Mouse (Mus musculus): Measurements from ENCODE around the gene Itk. TPM values are rescaled to one million over a fixed set of nuclear protein-coding genes. Genes with fewer than 3 reads are reported as not detected.

Itk gene
- polyA plus RNA-seq, 1 experiment from 2014 or later: not detected

DNA sequence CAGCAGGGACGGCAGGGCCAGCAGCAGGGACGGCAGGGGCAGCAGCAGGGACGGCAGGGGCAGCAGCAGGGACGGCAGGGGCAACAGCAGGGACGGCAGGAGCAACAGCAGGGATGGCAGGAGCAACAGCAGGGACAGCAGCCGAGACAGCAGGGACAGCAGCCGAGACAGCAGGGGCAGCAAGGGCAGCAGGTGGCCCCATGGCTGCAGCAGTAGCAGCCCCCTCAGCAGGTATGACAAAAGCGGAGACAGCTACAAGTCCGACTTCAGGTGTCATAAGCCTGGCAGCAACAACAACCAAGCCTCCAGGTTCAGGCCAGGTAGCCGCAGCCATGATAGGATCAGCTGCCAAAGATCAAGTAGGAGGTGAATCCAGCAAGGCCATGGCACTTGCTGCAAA is 17.4 kb upstream of the Itk start:
- Histone ChIP-seq H3K27ac (replicated peaks) (no peak overlapping the region), H3K4me1 (no peaks in the 10 kb centered on the region), H3K9ac (replicated peaks) (no peak overlapping the region), H3K9me3 (no peaks in the 10 kb centered on the region), H3K36me3 (no peaks in the 10 kb centered on the region), H3K27me3 (no peaks in the 10 kb centered on the region), H3K4me2 (replicated peaks) (no peak overlapping the region), H3K4me3 (no peak overlapping the region)
- WGBS: 34% methylated on average over 10 of the region's 10 CpGs
- ATAC-seq (replicated peaks): no peak

DNA sequence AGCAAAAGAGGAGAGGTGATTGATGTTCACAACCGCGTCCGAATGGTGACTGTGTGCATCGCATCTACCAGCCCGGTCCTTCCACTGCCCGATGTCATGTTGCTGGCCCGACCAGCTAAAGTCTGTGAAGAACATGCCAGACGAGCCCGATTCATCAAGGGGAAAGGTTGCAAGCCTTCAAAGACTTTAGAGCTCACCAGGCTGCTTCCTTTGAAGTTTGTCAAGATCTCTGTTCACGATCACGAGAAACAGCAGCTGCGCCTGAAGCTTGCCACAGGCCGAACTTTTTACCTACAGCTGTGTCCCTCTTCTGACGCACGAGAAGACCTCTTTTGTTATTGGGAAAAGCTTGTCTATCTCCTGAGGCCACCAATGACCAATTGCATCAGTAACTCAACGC is 15.7 kb upstream of the Itk start:
- no peak overlapping the region for H3K27ac ChIP-seq (replicated peaks)
- WGBS: 92% methylated on average over 16 of the region's 16 CpGs
- H3K36me3 ChIP-seq: no peaks in the 10 kb centered on the region
- no peaks in the 10 kb centered on the region for H3K9me3 ChIP-seq
- H3K4me3 ChIP-seq: no peak overlapping the region
- no peaks in the 10 kb centered on the region for H3K4me1 ChIP-seq
- ATAC-seq (replicated peaks): no peak
- H3K27me3 ChIP-seq: no peaks in the 10 kb centered on the region
- H3K4me2 ChIP-seq (replicated peaks): no peak overlapping the region
- no peak overlapping the region for H3K9ac ChIP-seq (replicated peaks)

DNA sequence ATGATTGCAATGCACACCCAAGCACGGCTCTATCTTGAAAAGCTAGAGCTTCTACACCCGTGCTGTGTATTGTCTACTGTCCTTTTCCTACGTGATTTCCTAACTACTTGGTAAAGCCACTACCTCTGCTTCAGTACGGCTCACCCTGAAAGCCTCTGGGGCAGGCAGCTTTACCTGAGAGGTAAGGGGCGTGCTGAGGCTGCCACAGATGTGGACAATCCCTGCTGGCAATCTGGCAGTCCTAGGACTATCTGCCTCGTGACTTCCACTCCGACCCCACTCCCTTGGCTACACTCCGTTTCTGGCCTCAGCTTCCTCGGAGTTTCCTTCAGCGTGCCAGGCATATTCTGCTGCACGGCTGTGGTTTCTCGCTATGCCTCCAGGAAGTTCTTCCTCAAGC is 12.2 kb upstream of the Itk start:
- H3K9me3 ChIP-seq: no peaks in the 10 kb centered on the region
- H3K36me3 ChIP-seq: no peaks in the 10 kb centered on the region
- H3K9ac ChIP-seq (replicated peaks): no peak overlapping the region
- H3K4me2 ChIP-seq (replicated peaks): no peak overlapping the region
- 85% methylated on average over 12 of the region's 12 CpGs for WGBS
- no peak overlapping the region for H3K4me3 ChIP-seq
- no peak overlapping the region for H3K27ac ChIP-seq (replicated peaks)
- no peaks in the 10 kb centered on the region for H3K27me3 ChIP-seq
- no peaks in the 10 kb centered on the region for H3K4me1 ChIP-seq
- no peak for ATAC-seq (replicated peaks)

DNA sequence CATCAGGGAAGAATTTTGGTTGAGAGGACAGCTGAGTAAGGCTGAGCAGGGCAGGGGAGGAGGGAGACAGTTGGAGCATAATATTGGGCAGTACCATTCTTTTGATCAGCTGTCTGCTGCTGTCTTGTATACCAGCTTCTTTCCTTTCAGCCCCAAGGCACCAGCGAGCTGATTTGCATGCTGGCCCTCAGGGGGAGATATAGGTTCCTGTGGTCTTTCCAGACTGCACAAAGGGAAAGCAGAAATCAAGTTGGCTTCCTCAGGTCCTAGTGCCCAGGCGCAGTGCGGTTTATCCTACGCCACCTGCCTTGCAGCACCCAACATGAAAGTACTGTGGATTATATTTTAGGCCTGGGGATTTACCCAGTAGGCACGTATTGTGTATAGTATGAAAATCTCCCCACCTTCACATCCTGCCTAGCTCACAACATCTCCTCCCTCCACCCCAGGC is 9.6 kb upstream of the Itk start:
- Histone ChIP-seq H3K27ac (replicated peaks) (no peak overlapping the region), H3K4me3 (no peak overlapping the region), H3K9ac (replicated peaks) (no peak overlapping the region), H3K4me2 (replicated peaks) (no peak overlapping the region), H3K36me3 (no peaks in the 10 kb centered on the region), H3K27me3 (no peaks in the 10 kb centered on the region), H3K4me1 (no peaks in the 10 kb centered on the region), H3K9me3 (no peaks in the 10 kb centered on the region)
- 69% methylated on average over 5 of the region's 5 CpGs for WGBS
- ATAC-seq (replicated peaks): no peak

DNA sequence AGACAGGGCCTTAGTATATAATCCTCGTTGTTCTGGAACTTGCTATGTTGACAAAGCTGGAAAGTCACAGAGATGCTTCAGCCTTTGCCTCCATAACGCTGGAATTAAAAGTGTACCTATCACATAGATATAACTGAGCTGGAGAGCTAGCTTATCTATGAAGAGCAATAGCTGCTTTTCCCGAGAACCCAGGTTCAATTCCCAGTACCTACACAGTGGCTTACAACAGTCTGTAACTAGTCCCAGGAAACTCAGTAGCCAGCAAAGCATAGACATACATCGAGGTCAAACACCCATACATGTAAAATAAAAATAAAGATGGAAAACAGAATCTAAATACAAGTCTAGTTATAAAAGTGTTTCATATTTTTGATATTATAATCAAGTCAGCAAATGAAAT is 9.2 kb upstream of the Itk start:
- 85% methylated on average over 4 of the region's 4 CpGs for WGBS

DNA sequence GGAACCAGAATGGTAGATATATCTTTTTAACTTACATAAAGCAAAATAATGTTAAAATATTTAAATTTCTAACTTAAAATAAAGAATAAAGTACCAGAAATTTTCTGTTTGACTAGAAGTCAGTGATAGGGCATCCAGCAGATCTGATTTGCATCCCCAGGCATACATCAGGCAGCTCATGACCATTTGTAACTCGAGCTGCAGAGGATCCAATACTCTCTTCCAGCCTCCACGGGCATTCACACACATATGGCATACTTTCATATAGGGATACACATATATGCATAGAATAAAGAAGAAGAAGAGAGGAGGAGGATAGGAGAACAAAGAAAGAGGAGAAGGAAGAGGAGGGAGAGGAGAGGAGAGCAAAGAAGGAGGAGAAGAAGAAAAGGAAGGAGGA is 8.6 kb upstream of the Itk start:
- no peaks in the 10 kb centered on the region for H3K4me1 ChIP-seq
- no peaks in the 10 kb centered on the region for H3K9me3 ChIP-seq
- no peak overlapping the region for H3K4me2 ChIP-seq (replicated peaks)
- no peak for ATAC-seq (replicated peaks)
- no peaks in the 10 kb centered on the region for H3K36me3 ChIP-seq
- H3K4me3 ChIP-seq: no peak overlapping the region
- H3K9ac ChIP-seq (replicated peaks): no peak overlapping the region
- 52% methylated on average over 2 of the region's 2 CpGs for WGBS
- H3K27me3 ChIP-seq: no peaks in the 10 kb centered on the region
- H3K27ac ChIP-seq (replicated peaks): no peak overlapping the region

More for the DNA sequence above, 9.2 kb upstream of the Itk start:
- Histone ChIP-seq H3K4me2 (replicated peaks) (no peak overlapping the region), H3K9me3 (no peaks in the 10 kb centered on the region), H3K27me3 (no peaks in the 10 kb centered on the region), H3K9ac (replicated peaks) (no peak overlapping the region), H3K27ac (replicated peaks) (no peak overlapping the region), H3K4me1 (no peaks in the 10 kb centered on the region), H3K4me3 (no peak overlapping the region), H3K36me3 (no peaks in the 10 kb centered on the region)
- ATAC-seq (replicated peaks): no peak

DNA sequence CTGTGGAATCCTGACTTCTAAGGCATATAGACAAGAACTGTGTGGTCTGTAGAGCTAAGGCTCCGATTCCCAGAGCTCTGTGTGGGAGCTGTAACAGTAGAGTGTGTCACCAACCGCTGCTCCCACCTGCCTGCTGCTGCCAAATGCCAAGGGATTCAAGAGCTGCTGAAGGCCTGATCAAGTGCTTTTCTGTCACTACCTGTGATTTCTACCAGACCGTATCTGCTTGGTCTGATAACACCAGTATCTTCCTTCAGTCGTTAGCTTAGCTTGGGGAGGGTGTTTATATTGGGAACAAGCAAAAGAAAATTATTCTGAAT is 7.5 kb upstream of the Itk start:
- Histone ChIP-seq H3K4me1 (no peaks in the 10 kb centered on the region), H3K36me3 (no peaks in the 10 kb centered on the region), H3K9me3 (no peaks in the 10 kb centered on the region), H3K4me2 (replicated peaks) (no peak overlapping the region), H3K27ac (replicated peaks) (no peak overlapping the region), H3K4me3 (no peak overlapping the region), H3K27me3 (no peaks in the 10 kb centered on the region), H3K9ac (replicated peaks) (no peak overlapping the region)
- ATAC-seq (replicated peaks): no peak
- WGBS: 89% methylated on average over 4 of the region's 4 CpGs

DNA sequence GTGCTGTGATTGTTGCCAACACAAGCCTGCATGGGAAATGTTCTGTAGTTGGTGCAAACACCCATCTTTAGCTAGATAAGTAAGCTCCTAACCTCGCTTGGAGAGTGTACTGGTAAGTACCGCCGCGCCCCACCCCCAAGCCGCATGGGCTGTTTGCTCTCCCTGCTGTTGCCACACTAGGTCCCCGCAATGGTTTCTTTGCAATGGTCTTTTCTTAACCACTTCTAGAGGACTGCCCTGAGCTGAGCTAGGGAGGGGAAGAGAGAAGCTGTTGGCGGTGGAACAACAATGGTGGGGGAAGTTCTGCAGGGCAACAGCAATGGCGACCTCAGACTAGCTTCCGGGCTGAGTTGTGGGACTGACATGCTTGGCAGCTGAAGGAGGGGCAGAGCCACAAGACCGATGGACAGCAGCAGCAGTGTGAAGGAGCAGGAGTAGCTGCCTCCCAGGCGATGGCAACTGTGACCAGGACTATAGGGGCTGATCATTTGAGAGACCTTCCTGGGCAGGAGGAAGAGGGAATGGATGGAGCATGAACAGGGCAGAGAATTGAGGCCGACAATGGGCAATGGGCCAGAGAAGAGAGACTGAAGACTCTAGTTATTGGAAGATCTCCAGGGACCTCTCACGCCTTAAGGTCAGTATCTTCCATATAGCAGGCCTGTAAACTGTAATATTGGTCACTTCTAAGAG is 7.0 kb upstream of the Itk start, which contains the start of gene Fam71b:
Gene Fam71b (plus strand): TSS at position 393 of the 693 bp plus-strand sequence.
- no peak within 1 kb of the TSS for H3K9ac ChIP-seq (replicated peaks)
- no peaks in the 10 kb centered on the region for H3K36me3 ChIP-seq
- H3K4me2 ChIP-seq (replicated peaks): no peak within 1 kb of the TSS
- H3K27me3 ChIP-seq: no peaks in the 10 kb centered on the region
- WGBS: 84% methylated on average over 13 of the region's 13 CpGs
- no peaks in the 10 kb centered on the region for H3K4me1 ChIP-seq
- no peak for ATAC-seq (replicated peaks)
- H3K9me3 ChIP-seq: no peaks in the 10 kb centered on the region
- H3K27ac ChIP-seq (replicated peaks): no peak within 1 kb of the TSS
- no peak within 1 kb of the TSS for H3K4me3 ChIP-seq

DNA sequence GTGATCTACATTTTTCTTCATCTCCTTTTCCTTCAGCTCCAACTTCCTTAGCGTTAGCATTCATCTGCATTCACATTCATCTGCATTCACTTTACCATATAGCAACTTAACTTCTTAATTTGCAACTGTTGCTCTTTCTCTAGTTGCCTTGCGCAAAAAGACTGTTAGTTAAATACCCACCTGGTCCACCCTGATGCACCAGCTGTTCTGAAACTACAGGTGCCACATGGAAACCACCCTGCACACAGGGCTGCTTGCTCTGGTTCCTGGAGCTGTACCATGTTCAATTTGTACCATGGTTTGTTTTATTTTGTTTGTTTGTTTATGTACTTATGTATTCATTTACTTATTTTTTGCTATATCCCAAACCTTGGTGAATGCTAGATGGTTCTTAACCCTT is 6.4 kb upstream of the Itk start:
- no peak overlapping the region for H3K4me3 ChIP-seq
- H3K9ac ChIP-seq (replicated peaks): no peak overlapping the region
- WGBS: 90% methylated on average over 2 of the region's 2 CpGs
- no peaks in the 10 kb centered on the region for H3K27me3 ChIP-seq
- H3K9me3 ChIP-seq: no peaks in the 10 kb centered on the region
- ATAC-seq (replicated peaks): no peak
- no peaks in the 10 kb centered on the region for H3K36me3 ChIP-seq
- H3K27ac ChIP-seq (replicated peaks): no peak overlapping the region
- H3K4me2 ChIP-seq (replicated peaks): no peak overlapping the region
- no peaks in the 10 kb centered on the region for H3K4me1 ChIP-seq

DNA sequence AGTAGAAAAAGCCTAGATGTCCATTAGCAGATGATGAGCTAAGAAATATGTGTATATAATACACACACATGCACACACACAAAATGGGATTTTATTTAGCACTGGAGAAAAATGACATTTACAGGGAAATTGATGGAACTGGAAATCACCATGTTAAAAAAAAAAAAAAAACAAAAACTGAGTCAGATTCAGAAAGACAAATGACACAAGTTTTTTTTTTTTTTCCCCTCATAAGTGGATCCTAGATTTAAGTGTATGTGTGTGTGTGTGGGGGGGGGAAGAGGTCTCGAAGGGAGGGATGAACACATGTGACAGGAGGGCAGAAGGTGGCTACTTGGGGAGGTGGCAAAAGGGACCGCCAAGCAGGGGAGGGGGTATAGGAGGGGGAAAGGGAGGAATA is 5.8 kb upstream of the Itk start:
- H3K4me3 ChIP-seq: no peak overlapping the region
- H3K9ac ChIP-seq (replicated peaks): no peak overlapping the region
- no peak overlapping the region for H3K27ac ChIP-seq (replicated peaks)
- no peak for ATAC-seq (replicated peaks)
- no peaks in the 10 kb centered on the region for H3K36me3 ChIP-seq
- no peaks in the 10 kb centered on the region for H3K9me3 ChIP-seq
- H3K4me1 ChIP-seq: no peaks in the 10 kb centered on the region
- WGBS: 77% methylated on average over 2 of the region's 2 CpGs
- H3K27me3 ChIP-seq: no peaks in the 10 kb centered on the region
- H3K4me2 ChIP-seq (replicated peaks): no peak overlapping the region

DNA sequence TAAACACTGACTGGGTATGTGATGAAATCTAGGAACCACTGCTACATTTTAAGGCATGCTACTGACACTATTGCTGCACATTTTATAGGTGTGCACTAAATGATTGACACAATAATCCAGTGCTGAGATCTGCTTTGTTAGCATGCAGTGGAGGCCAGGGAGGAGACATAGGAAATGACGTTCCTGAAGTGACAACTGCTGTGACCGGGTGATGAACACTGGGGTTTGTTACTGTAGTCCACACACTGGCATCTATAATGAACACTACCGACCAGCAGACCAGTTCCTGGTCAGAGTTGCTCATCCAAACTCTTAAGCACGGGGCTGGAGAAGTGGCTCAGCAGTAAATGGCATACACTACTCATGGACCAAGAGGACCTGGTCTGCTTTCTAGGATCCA is 4.1 kb upstream of the Itk start:
- H3K36me3 ChIP-seq: no peaks in the 10 kb centered on the region
- no peaks in the 10 kb centered on the region for H3K27me3 ChIP-seq
- no peak overlapping the region for H3K4me3 ChIP-seq
- H3K27ac ChIP-seq (replicated peaks): no peak overlapping the region
- H3K4me1 ChIP-seq: no peaks in the 10 kb centered on the region
- 79% methylated on average over 4 of the region's 4 CpGs for WGBS
- no peaks in the 10 kb centered on the region for H3K9me3 ChIP-seq
- H3K9ac ChIP-seq (replicated peaks): no peak overlapping the region
- H3K4me2 ChIP-seq (replicated peaks): no peak overlapping the region
- ATAC-seq (replicated peaks): no peak

DNA sequence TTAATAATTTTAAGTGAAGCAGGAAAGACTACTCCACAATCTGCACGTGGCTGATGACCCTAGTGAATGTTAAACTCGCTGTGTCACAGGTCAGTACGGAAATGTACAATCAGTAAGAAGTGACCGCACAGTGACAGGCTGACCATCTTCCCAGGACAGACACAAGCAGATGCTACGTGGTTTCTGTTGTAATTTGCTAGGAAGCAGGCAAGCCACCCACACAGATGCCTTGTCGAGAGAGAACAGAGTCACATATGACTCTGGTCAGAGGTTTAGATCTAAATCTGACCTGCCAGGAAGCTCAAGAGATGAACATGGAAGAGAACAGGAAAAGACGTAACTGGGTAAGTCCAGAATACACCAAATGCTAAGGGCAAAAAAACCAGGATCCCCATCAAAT is 3.6 kb upstream of the Itk start:
- no peak overlapping the region for H3K9ac ChIP-seq (replicated peaks)
- H3K9me3 ChIP-seq: no peaks in the 10 kb centered on the region
- no peaks in the 10 kb centered on the region for H3K4me1 ChIP-seq
- no peak for ATAC-seq (replicated peaks)
- no peak overlapping the region for H3K27ac ChIP-seq (replicated peaks)
- no peaks in the 10 kb centered on the region for H3K27me3 ChIP-seq
- no peak overlapping the region for H3K4me2 ChIP-seq (replicated peaks)
- H3K4me3 ChIP-seq: no peak overlapping the region
- 91% methylated on average over 7 of the region's 7 CpGs for WGBS
- H3K36me3 ChIP-seq: no peaks in the 10 kb centered on the region

DNA sequence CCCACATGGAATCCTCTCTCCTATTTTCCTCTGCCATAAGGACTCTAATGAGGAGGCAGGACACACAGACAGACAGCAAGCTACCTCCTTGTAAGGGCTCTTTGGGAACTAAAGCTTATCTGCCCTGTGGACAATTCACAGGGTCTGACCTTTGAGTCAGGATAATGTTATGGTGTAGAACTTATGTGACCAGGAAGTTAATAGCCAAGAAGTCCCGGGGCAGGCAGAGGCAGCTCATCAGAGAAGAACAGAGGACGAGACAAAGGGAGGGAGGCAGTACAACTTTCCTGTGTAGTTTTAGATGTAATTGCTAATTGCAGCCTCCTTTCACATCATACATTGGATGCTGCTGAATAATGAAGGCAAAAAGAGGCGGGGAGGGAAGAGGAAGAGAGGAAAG is 1.3 kb upstream of the Itk start:
- 27% methylated on average over 3 of the region's 3 CpGs for WGBS
- Histone ChIP-seq H3K9ac (replicated peaks) (no peak overlapping the region), H3K9me3 (no peaks in the 10 kb centered on the region), H3K4me2 (replicated peaks) (no peak overlapping the region), H3K36me3 (no peaks in the 10 kb centered on the region), H3K27ac (replicated peaks) (no peak overlapping the region), H3K4me3 (no peak overlapping the region), H3K4me1 (no peaks in the 10 kb centered on the region), H3K27me3 (no peaks in the 10 kb centered on the region)
- no peak for ATAC-seq (replicated peaks)

Measured in forebrain, embryonic 15.5 days (tissue).